Comparison of ENCODE assay signal across 8 mouse cellular contexts in genomic region chr13:3770170-3771024, GRCm38 (mm10). TPM values are rescaled to one million over a fixed set of nuclear protein-coding genes. Genes with fewer than 3 reads are reported as not detected.
DNase-seq lines count a peak whose midpoint lies in the region; ATAC-seq lines count a peak whose summit lies in the region.

No protein-coding gene starts in this region.

- no peaks in the 10 kb centered on the region for H3K9me3 ChIP-seq in forebrain, embryonic 14.5 days (replicated peaks; ENCODE audit: control insufficient read depth, low read length)
- no peaks in the 10 kb centered on the region for H3K9me3 ChIP-seq in forebrain, embryonic 10.5 days

- H3K9ac ChIP-seq in forebrain, embryonic 14.5 days (ENCODE audit: low read length) = no peak overlapping the region

- H3K4me3 ChIP-seq in forebrain, embryonic 14.5 days (ENCODE audit: low read depth, low read length) = no peak overlapping the region
- no peak overlapping the region for H3K4me3 ChIP-seq in forebrain, embryonic 10.5 days

- H3K4me2 ChIP-seq in forebrain, embryonic 14.5 days (ENCODE audit: low read length) = no peak overlapping the region

- H3K36me3 ChIP-seq in forebrain, embryonic 14.5 days (ENCODE audit: control insufficient read depth, insufficient read depth, low read length) = no peaks in the 10 kb centered on the region
- no peaks in the 10 kb centered on the region for H3K36me3 ChIP-seq in forebrain, embryonic 10.5 days (replicated peaks)

- no peaks in the 10 kb centered on the region for H3K27me3 ChIP-seq in forebrain, embryonic 14.5 days (replicated peaks; ENCODE audit: control insufficient read depth, insufficient read depth, low read length)
- H3K27me3 ChIP-seq in forebrain, embryonic 10.5 days (ENCODE audit: poor library complexity, severe bottlenecking) = no peaks in the 10 kb centered on the region

- DNase-seq in forebrain, embryonic 14.5 days (ENCODE audit: low spot score) = peak; percentile 73
- no peak for DNase-seq in forebrain, embryonic 10.5 days (ENCODE audit: extremely low spot score, low spot score)
- peak; percentile 28 for DNase-seq in right cerebral cortex, adult 18-20 months
- no peak for DNase-seq in right cerebral cortex, postnatal 25 days
- peak; percentile 65 to 83 for DNase-seq in kidney, adult 8-10 months
- DNase-seq in lung, postnatal 14 days = peak; percentile 78
- DNase-seq in yolk sac, embryonic 10.5 days (ENCODE audit: low spot score) = no peak
- DNase-seq in spleen, postnatal 36 days (ENCODE audit: low spot score in 2 of 2) = no peak

- 65% methylated on average over 11 of the region's 11 CpGs for WGBS in forebrain, embryonic 14.5 days
- WGBS in forebrain, embryonic 10.5 days = 90% methylated on average over 11 of the region's 11 CpGs

- H3K4me1 ChIP-seq in forebrain, embryonic 14.5 days (ENCODE audit: control insufficient read depth, insufficient read depth, low read length) = no peaks in the 10 kb centered on the region
- 0 out of 2 replicates have a peak, but pooled peaks cover 4% of the 10 kb centered on the region for H3K4me1 ChIP-seq in forebrain, embryonic 10.5 days

- peak; percentile 75; the same call in 1 of the 2 replicates for ATAC-seq in forebrain, embryonic 14.5 days

- no peak overlapping the region for H3K27ac ChIP-seq in forebrain, embryonic 14.5 days (ENCODE audit: low read depth, low read length)
- no peak overlapping the region for H3K27ac ChIP-seq in forebrain, embryonic 10.5 days

RNA-seq across cellular contexts. Expression of gene Calml3, which starts 33.7 kb away (rescaled TPM):
- not detected in 2 replicates for polyA plus RNA-seq in forebrain, embryonic 14.5 days (2014; fragmentation: Nextera tagmentation; extraction: Ambion mirVana)
- not detected in 2 replicates for polyA plus RNA-seq in forebrain, embryonic 10.5 days (2016; fragmentation: Nextera tagmentation; extraction: Ambion mirVana)

Comparison
In these comparisons a context has a peak if more than half of its experiments do, and no peak if none do; other contexts are left out.
1. DNase-seq: peak in forebrain, embryonic 14.5 days (single experiment), right cerebral cortex, adult 18-20 months (single experiment), kidney, adult 8-10 months (2 of 2) and lung, postnatal 14 days (single experiment); none in forebrain, embryonic 10.5 days (single experiment), right cerebral cortex, postnatal 25 days (single experiment), yolk sac, embryonic 10.5 days (single experiment) and spleen, postnatal 36 days (0 of 2).